Mouse (Mus musculus): Measurements from ENCODE around the gene Esrrg. TPM values are rescaled to one million over a fixed set of nuclear protein-coding genes. Genes with fewer than 3 reads are reported as not detected.

The Esrrg gene
- total and polyA plus RNA-seq, 3 experiments: 0.01 TPM; not detected in 2

DNA sequence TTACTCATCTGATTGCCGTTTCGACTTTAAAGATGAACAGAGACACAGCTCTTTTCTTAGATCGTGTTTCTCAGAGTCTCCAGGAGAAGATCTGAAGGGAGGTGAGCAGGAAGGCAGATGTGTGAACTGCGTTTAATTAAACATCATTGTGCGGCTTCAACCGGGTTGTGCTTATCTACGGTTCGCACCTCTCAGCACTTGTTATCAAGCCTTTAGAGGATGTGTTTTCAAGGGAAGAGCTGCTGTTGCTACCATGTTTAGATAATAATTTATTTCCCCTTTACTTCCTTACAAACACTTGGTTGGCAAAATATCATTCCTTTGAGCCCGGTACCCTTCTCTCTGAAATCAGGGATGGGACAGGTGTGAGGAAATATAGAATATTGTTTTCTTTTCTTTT, 460.2 kb downstream of the Esrrg start:
- peaks cover 7 to 14% of the 10 kb centered on the region in 2 experiments for H3K4me1 ChIP-seq (ENCODE audit: control insufficient read depth in 1 of 2, insufficient read depth in 2 of 2, low read length in 2 of 2)
- H3K4me3 ChIP-seq (ENCODE audit: control insufficient read depth in 1 of 2, insufficient read depth in 1 of 2, low read depth in 2 of 2, low read length in 2 of 2): 0 out of 4 replicates have a peak overlapping the region, but pooled peaks of 1 of the 2 experiments have one; percentile 38
- H3K9me3 ChIP-seq (replicated peaks; ENCODE audit: insufficient read depth, low read length): no peaks in the 10 kb centered on the region
- H3K36me3 ChIP-seq (ENCODE audit: control insufficient read depth in 1 of 2, insufficient read depth in 2 of 2, low read length in 2 of 2): peaks cover 0 to 12% of the 10 kb centered on the region in 2 experiments; a peak in 2 of 4 replicates
- TF ChIP-seq MAX (IDR thresholded peaks at IDR 0.05; ENCODE audit: low read length) (peak; percentile 31; the same call in 1 of the 2 replicates), GATA1 (IDR thresholded peaks at IDR 0.05; ENCODE audit: low read depth, low read length) (peak; percentile 94), MAFK (IDR thresholded peaks at IDR 0.05; ENCODE audit: borderline replicate concordance, low read depth, low read length) (0 out of 2 replicates have a peak, but pooled peaks have one; percentile 34), ETS1 (IDR thresholded peaks at IDR 0.05; ENCODE audit: low read depth, low read length) (peak; percentile 73), USF2 (IDR thresholded peaks at IDR 0.05; ENCODE audit: borderline replicate concordance in 1 of 2, insufficient read depth in 1 of 2, low read depth in 1 of 2, low read length in 2 of 2) (no peak), MAZ (IDR thresholded peaks at IDR 0.05; ENCODE audit: low read depth, low read length) (peak; percentile 53; the same call in 1 of the 2 replicates), ELF1 (IDR thresholded peaks at IDR 0.05; ENCODE audit: low read depth, low read length) (no peak; the same call in 1 of the 2 replicates), EP300 (IDR thresholded peaks at IDR 0.05; ENCODE audit: low read depth in 1 of 2, low read length in 2 of 2) (peak; percentile 90), RCOR1 (IDR thresholded peaks at IDR 0.05; ENCODE audit: low read depth, low read length) (0 out of 2 replicates have a peak, but pooled peaks have one; percentile 72), POLR2AphosphoS5 (IDR thresholded peaks at IDR 0.05; ENCODE audit: borderline replicate concordance, low read depth, low read length) (no peak), MYC (IDR thresholded peaks at IDR 0.05; ENCODE audit: low read depth, low read length) (peak; percentile 20; the same call in 1 of the 2 replicates), TAL1 (IDR thresholded peaks at IDR 0.05; ENCODE audit: low read length) (peak; percentile 71), ZC3H11A (IDR thresholded peaks at IDR 0.05; ENCODE audit: low read depth, low read length) (no peak), GABPA (IDR thresholded peaks at IDR 0.05; ENCODE audit: low read depth, low read length) (no peak), TCF12 (IDR thresholded peaks at IDR 0.05; ENCODE audit: low read depth, low read length) (peak; percentile 94)
- peak; percentile 75 for DNase-seq (ENCODE audit: low read depth, low spot score)
- no peaks in the 10 kb centered on the region for H3K27me3 ChIP-seq (ENCODE audit: control insufficient read depth in 1 of 2, insufficient read depth in 2 of 2, low read length in 2 of 2)
- no peak overlapping the region for H3K9ac ChIP-seq (ENCODE audit: control insufficient read depth, low read depth, low read length, poor library complexity, severe bottlenecking)
- no peaks in the 10 kb centered on the region for H3K79me2 ChIP-seq (ENCODE audit: control insufficient read depth, insufficient read depth, low read length, poor library complexity)
- H3K27ac ChIP-seq (ENCODE audit: control insufficient read depth, low read depth, low read length): no peak overlapping the region

DNA sequence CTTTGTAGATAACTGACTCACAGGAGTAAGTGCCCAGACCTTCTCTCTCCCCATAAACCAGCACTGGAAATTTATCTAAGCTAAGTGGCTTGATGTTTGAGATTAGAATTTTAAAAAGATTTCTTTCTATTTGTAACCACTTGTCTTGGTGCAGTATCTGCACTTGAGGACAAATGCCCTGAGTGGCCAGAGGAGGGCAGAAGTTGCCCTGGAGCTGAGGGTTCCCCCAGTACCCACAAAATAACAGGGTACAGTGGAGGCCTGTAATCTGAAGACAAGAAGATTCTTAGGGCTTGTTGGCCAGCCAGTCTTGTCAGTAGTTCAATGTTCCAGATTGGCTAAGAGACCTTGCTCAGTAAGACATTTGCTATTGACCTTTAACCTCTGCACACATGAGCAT, 461.3 kb downstream of the Esrrg start:
- H3K27ac ChIP-seq (ENCODE audit: control insufficient read depth, low read depth, low read length): no peak overlapping the region
- no peaks in the 10 kb centered on the region for H3K79me2 ChIP-seq (ENCODE audit: control insufficient read depth, insufficient read depth, low read length, poor library complexity)
- H3K36me3 ChIP-seq (ENCODE audit: control insufficient read depth in 1 of 2, insufficient read depth in 2 of 2, low read length in 2 of 2): peaks cover 0 to 12% of the 10 kb centered on the region in 2 experiments; a peak in 2 of 4 replicates
- no peaks in the 10 kb centered on the region for H3K9me3 ChIP-seq (replicated peaks; ENCODE audit: insufficient read depth, low read length)
- no peaks in the 10 kb centered on the region for H3K27me3 ChIP-seq (ENCODE audit: control insufficient read depth in 1 of 2, insufficient read depth in 2 of 2, low read length in 2 of 2)
- no peak overlapping the region for H3K4me3 ChIP-seq (ENCODE audit: control insufficient read depth in 1 of 2, insufficient read depth in 1 of 2, low read depth in 2 of 2, low read length in 2 of 2)
- H3K4me1 ChIP-seq (ENCODE audit: control insufficient read depth in 1 of 2, insufficient read depth in 2 of 2, low read length in 2 of 2): peaks cover 7 to 14% of the 10 kb centered on the region in 2 experiments
- DNase-seq (ENCODE audit: low read depth, low spot score): peak; percentile 61
- H3K9ac ChIP-seq (ENCODE audit: control insufficient read depth, low read depth, low read length, poor library complexity, severe bottlenecking): no peak overlapping the region
- TF ChIP-seq POLR2AphosphoS5 (IDR thresholded peaks at IDR 0.05; ENCODE audit: borderline replicate concordance, low read depth, low read length) (no peak), BHLHE40 (IDR thresholded peaks at IDR 0.05; ENCODE audit: borderline replicate concordance, low read depth, low read length) (no peak), NRF1 (IDR thresholded peaks at IDR 0.05; ENCODE audit: insufficient read depth, low read depth, low read length, poor library complexity, severe bottlenecking) (no peak), USF1 (IDR thresholded peaks at IDR 0.05; ENCODE audit: low read depth, low read length) (no peak), JUND (IDR thresholded peaks at IDR 0.05; ENCODE audit: low read depth, low read length) (no peak), MAZ (IDR thresholded peaks at IDR 0.05; ENCODE audit: low read depth, low read length) (no peak), CHD2 (IDR thresholded peaks at IDR 0.05; ENCODE audit: low read length) (no peak), POLR2AphosphoS2 (IDR thresholded peaks at IDR 0.05; ENCODE audit: low read length) (no peak), ELF1 (IDR thresholded peaks at IDR 0.05; ENCODE audit: low read depth, low read length) (no peak), MXI1 (IDR thresholded peaks at IDR 0.05; ENCODE audit: low read depth, low read length) (no peak), MAFK (IDR thresholded peaks at IDR 0.05; ENCODE audit: borderline replicate concordance, low read depth, low read length) (no peak), TBP (IDR thresholded peaks at IDR 0.05; ENCODE audit: low read depth, low read length) (no peak), MEF2A (IDR thresholded peaks at IDR 0.05; ENCODE audit: extremely low read depth, insufficient replicate concordance, low read depth, low read length, poor library complexity, severe bottlenecking) (no peak), ZMIZ1 (IDR thresholded peaks at IDR 0.05; ENCODE audit: low read depth, low read length) (no peak), MAX (IDR thresholded peaks at IDR 0.05; ENCODE audit: low read length) (no peak), EP300 (IDR thresholded peaks at IDR 0.05; ENCODE audit: low read depth in 1 of 2, low read length in 2 of 2) (no peak), HCFC1 (IDR thresholded peaks at IDR 0.05; ENCODE audit: low read depth, low read length) (no peak), KAT2A (conservative IDR thresholded peaks at IDR 0.05; ENCODE audit: low read depth, low read length) (no peak), SIN3A (IDR thresholded peaks at IDR 0.05; ENCODE audit: low read length) (no peak), TCF12 (IDR thresholded peaks at IDR 0.05; ENCODE audit: low read depth, low read length) (peak; percentile 6; the same call in 1 of the 2 replicates), GABPA (IDR thresholded peaks at IDR 0.05; ENCODE audit: low read depth, low read length) (no peak), E2F4 (IDR thresholded peaks at IDR 0.05; ENCODE audit: borderline replicate concordance, low read depth, low read length) (no peak)
